Mouse (Mus musculus): ENCODE results near the gene Clip1. TPM values are rescaled to one million over a fixed set of nuclear protein-coding genes. Genes with fewer than 3 reads are reported as not detected.
A peak's percentile ranks its signal among the peaks of the same experiment; 100 is the strongest.
"Not testable (repeated sequence)": the region's sequence is repeated elsewhere in the genome, so short reads cannot be mapped to it uniquely, and the experiment has no call there.

Gene Clip1
- 13.3 and 16.2 TPM in 2 replicates for total RNA-seq (2012; rRNA removed)
- 10 to 100 TPM in 1 of 2 experiments, not detected in 1; 23.0 TPM for polyA plus RNA-seq (2012; ENCODE audit: insufficient read depth in 1 of 2, insufficient read length in 2 of 2, low read depth in 1 of 2, low replicate concordance in 2 of 2, missing spikeins in 1 of 2)

- Histone ChIP-seq H3K4me1 (ENCODE audit: control insufficient read depth in 1 of 2, insufficient read depth in 2 of 2, low read length in 2 of 2) (peaks cover 4 to 10% of the 10 kb centered on the region in 2 experiments; a peak in 3 of 4 replicates), H3K9me3 (replicated peaks; ENCODE audit: insufficient read depth, low read length) (no peaks in the 10 kb centered on the region), H3K27me3 (ENCODE audit: control insufficient read depth in 1 of 2, insufficient read depth in 2 of 2, low read length in 2 of 2) (no peaks in the 10 kb centered on the region), H3K4me3 (ENCODE audit: control insufficient read depth in 1 of 2, insufficient read depth in 1 of 2, low read depth in 2 of 2, low read length in 2 of 2) (peak within 1 kb of the TSS; percentile 84 to 99), H3K36me3 (ENCODE audit: control insufficient read depth in 1 of 2, insufficient read depth in 2 of 2, low read length in 2 of 2) (peaks cover 0 to 9% of the 10 kb centered on the region in 2 experiments; a peak in 2 of 4 replicates), H3K79me2 (ENCODE audit: control insufficient read depth, insufficient read depth, low read length, poor library complexity) (peaks cover 21% of the 10 kb centered on the region), H3K27ac (ENCODE audit: control insufficient read depth, low read depth, low read length) (peak within 1 kb of the TSS; percentile 13; the same call in 1 of the 2 replicates), H3K9ac (ENCODE audit: control insufficient read depth, low read depth, low read length, poor library complexity, severe bottlenecking) (peak within 1 kb of the TSS; percentile 92)
- peak; percentile 65 for DNase-seq (ENCODE audit: low read depth, low spot score)
- peak; percentile 28; the same call in 1 of the 2 replicates for TF ChIP-seq MAZ (IDR thresholded peaks at IDR 0.05; ENCODE audit: low read depth, low read length)
- TF ChIP-seq BHLHE40 (IDR thresholded peaks at IDR 0.05; ENCODE audit: borderline replicate concordance, low read depth, low read length), result no peak
- TF ChIP-seq UBTF (IDR thresholded peaks at IDR 0.05; ENCODE audit: borderline replicate concordance, insufficient read depth, low read depth, low read length), result 0 out of 2 replicates have a peak, but pooled peaks have one; percentile 65
- no peak for TF ChIP-seq HCFC1 (IDR thresholded peaks at IDR 0.05; ENCODE audit: low read depth, low read length)
- 0 out of 2 replicates have a peak, but pooled peaks have one; percentile 44 for TF ChIP-seq NELFE (IDR thresholded peaks at IDR 0.05; ENCODE audit: low read depth, low read length)
- TF ChIP-seq MAX (IDR thresholded peaks at IDR 0.05; ENCODE audit: low read length), result no peak
- TF ChIP-seq POLR2AphosphoS5 (IDR thresholded peaks at IDR 0.05; ENCODE audit: borderline replicate concordance, low read depth, low read length), result no peak
- no peak for TF ChIP-seq JUND (IDR thresholded peaks at IDR 0.05; ENCODE audit: low read depth, low read length)
- TF ChIP-seq ELF1 (IDR thresholded peaks at IDR 0.05; ENCODE audit: low read depth, low read length), result no peak
- TF ChIP-seq MXI1 (IDR thresholded peaks at IDR 0.05; ENCODE audit: low read depth, low read length), result 0 out of 2 replicates have a peak, but pooled peaks have one; percentile 13
- TF ChIP-seq POLR2A (IDR thresholded peaks at IDR 0.05; ENCODE audit: control insufficient read depth in 1 of 2, insufficient read depth in 1 of 2, low read depth in 1 of 2, low read length in 2 of 2, poor library complexity in 1 of 2), result peak in 1 of 2 experiments; percentile 86; a peak in 3 of 4 replicates
- TF ChIP-seq ZNF384 (IDR thresholded peaks at IDR 0.05; ENCODE audit: low read depth, low read length), result peak; percentile 59
Observed at GRCm38 (mm10) chr5:123684221-123685144, at the start of gene Clip1. Gene Clip1, minus strand, starts transcription at chr5:123684618.

DNA sequence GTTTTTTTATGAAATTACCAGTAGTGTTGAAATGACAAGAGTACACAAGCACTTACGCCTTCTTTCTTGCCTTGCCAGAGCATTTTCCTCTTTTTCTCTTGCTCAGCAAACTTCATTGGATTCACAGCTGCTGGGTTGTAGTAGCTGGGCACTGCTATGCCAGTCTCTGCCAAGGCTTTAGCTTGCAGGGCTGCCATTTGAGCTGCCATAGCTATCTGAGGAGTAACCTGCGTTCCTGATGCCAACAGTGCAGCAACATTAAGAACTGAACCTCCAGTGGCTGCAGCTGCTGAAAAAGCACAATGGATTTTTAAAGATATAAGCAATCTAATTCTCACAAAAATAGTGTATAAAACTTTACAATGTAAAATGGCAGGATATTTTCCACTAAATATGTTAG, 46.6 kb upstream of the Clip1 start:
- no peaks in the 10 kb centered on the region for H3K27me3 ChIP-seq (ENCODE audit: control insufficient read depth in 1 of 2, insufficient read depth in 2 of 2, low read length in 2 of 2)
- no peak overlapping the region for H3K9ac ChIP-seq (ENCODE audit: control insufficient read depth, low read depth, low read length, poor library complexity, severe bottlenecking)
- peaks cover 3 to 65% of the 10 kb centered on the region in 2 experiments for H3K36me3 ChIP-seq (ENCODE audit: control insufficient read depth in 1 of 2, insufficient read depth in 2 of 2, low read length in 2 of 2)
- H3K4me3 ChIP-seq (ENCODE audit: control insufficient read depth in 1 of 2, insufficient read depth in 1 of 2, low read depth in 2 of 2, low read length in 2 of 2), result no peak overlapping the region
- no peak overlapping the region for H3K27ac ChIP-seq (ENCODE audit: control insufficient read depth, low read depth, low read length)
- no peak for DNase-seq (ENCODE audit: low read depth, low spot score)
- H3K4me1 ChIP-seq (ENCODE audit: control insufficient read depth in 1 of 2, insufficient read depth in 2 of 2, low read length in 2 of 2), result no peaks in the 10 kb centered on the region
- TF ChIP-seq MXI1 (IDR thresholded peaks at IDR 0.05; ENCODE audit: low read depth, low read length) (no peak), HCFC1 (IDR thresholded peaks at IDR 0.05; ENCODE audit: low read depth, low read length) (no peak), RCOR1 (IDR thresholded peaks at IDR 0.05; ENCODE audit: low read depth, low read length) (no peak), EP300 (IDR thresholded peaks at IDR 0.05; ENCODE audit: low read depth in 1 of 2, low read length in 2 of 2) (no peak), SMC3 (IDR thresholded peaks at IDR 0.05; ENCODE audit: low read depth, low read length) (no peak), E2F4 (IDR thresholded peaks at IDR 0.05; ENCODE audit: borderline replicate concordance, low read depth, low read length) (no peak), CTCF (IDR thresholded peaks at IDR 0.05 in 2 of 3, conservative IDR thresholded peaks at IDR 0.05 in 1 of 3; ENCODE audit: control insufficient read depth in 1 of 3, insufficient read depth in 1 of 3, low read depth in 2 of 3, low read length in 3 of 3, poor library complexity in 1 of 3, severe bottlenecking in 1 of 3) (no peak), SIN3A (IDR thresholded peaks at IDR 0.05; ENCODE audit: low read length) (no peak), ZC3H11A (IDR thresholded peaks at IDR 0.05; ENCODE audit: low read depth, low read length) (no peak), ZNF384 (IDR thresholded peaks at IDR 0.05; ENCODE audit: low read depth, low read length) (no peak)
- no peaks in the 10 kb centered on the region for H3K79me2 ChIP-seq (ENCODE audit: control insufficient read depth, insufficient read depth, low read length, poor library complexity)
- H3K9me3 ChIP-seq (replicated peaks; ENCODE audit: insufficient read depth, low read length), result no peaks in the 10 kb centered on the region

DNA sequence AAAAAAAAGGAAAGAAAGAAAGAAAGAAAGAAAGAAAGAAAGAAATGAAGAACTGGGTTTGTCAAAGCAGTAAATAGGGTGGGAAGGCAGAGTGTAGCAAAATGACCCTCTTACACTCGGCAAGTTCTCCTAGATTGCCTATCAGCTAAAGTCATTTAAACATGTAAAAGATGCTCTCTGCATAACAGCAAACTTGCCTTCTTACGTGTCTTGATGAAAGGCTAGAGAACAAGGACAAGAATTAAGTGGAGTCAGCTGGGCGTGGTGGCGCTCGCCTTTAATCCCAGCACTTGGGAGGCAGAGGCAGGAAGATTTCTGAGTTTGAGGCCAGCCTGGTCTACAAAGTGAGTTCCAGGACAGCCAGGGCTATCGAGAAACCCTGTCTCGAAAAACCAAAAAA, 39.4 kb upstream of the Clip1 start:
- not testable (repeated sequence) for DNase-seq (ENCODE audit: low read depth, low spot score); H3K9me3 ChIP-seq (replicated peaks; ENCODE audit: insufficient read depth, low read length); H3K9ac ChIP-seq (ENCODE audit: control insufficient read depth, low read depth, low read length, poor library complexity, severe bottlenecking); H3K27ac ChIP-seq (ENCODE audit: control insufficient read depth, low read depth, low read length); H3K4me3 ChIP-seq (ENCODE audit: control insufficient read depth in 1 of 2, insufficient read depth in 1 of 2, low read depth in 2 of 2, low read length in 2 of 2); H3K36me3 ChIP-seq (ENCODE audit: control insufficient read depth in 1 of 2, insufficient read depth in 2 of 2, low read length in 2 of 2); H3K4me1 ChIP-seq (ENCODE audit: control insufficient read depth in 1 of 2, insufficient read depth in 2 of 2, low read length in 2 of 2); H3K27me3 ChIP-seq (ENCODE audit: control insufficient read depth in 1 of 2, insufficient read depth in 2 of 2, low read length in 2 of 2)
- H3K79me2 ChIP-seq (ENCODE audit: control insufficient read depth, insufficient read depth, low read length, poor library complexity), result peaks cover 16% of the 10 kb centered on the region

All from MEL (cell line).